Mouse (Mus musculus): ENCODE measurements around the gene Wbp11. TPM values are rescaled to one million over a fixed set of nuclear protein-coding genes. Genes with fewer than 3 reads are reported as not detected.

Wbp11 gene
- total and polyA plus RNA-seq, 3 experiments, result 43.5 to 411 (median 294) TPM

DNA sequence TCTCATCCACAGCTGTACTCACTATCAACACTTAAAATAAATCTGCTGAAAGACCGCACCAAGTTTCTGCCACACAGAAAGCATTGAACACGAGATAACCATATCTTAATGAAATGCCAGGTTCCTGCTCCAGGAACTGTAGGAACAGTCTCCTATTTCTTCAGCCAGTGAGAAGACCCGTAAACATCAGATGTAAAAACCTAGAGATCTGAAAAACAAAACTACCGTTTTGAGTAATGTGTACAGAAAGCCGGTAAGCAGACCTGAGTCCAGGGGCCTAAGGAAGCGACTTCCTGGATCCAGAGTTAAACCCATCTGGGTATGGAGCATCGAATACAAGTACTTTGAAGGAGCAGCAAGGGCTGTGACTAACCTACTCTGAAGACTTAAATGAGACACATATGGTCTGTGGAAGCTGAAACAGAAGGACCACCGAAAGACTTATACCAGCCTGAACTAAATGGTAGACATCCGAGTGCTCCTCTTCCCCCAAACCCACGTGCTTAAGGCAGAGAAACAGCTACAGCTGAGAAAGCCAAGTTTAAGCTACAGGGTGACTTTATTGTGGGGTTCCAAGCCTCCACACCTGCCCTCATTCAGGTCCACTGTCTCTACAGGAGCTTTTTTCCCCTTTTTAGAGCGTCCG lies 24.8 kb downstream of the Wbp11 start:
- Histone ChIP-seq H3K4me1 (ENCODE audit: control insufficient read depth in 1 of 2, insufficient read depth in 2 of 2, low read length in 2 of 2) (peaks cover 0 to 4% of the 10 kb centered on the region in 2 experiments; a peak in 2 of 4 replicates), H3K79me2 (ENCODE audit: control insufficient read depth, insufficient read depth, low read length, poor library complexity) (peaks cover under 1% of the 10 kb centered on the region), H3K4me3 (ENCODE audit: control insufficient read depth in 1 of 2, insufficient read depth in 1 of 2, low read depth in 2 of 2, low read length in 2 of 2) (peak overlapping the region; percentile 3 to 32; a peak in 3 of 4 replicates), H3K9ac (ENCODE audit: control insufficient read depth, low read depth, low read length, poor library complexity, severe bottlenecking) (peak overlapping the region; percentile 77), H3K9me3 (replicated peaks; ENCODE audit: insufficient read depth, low read length) (no peaks in the 10 kb centered on the region), H3K27me3 (ENCODE audit: control insufficient read depth in 1 of 2, insufficient read depth in 2 of 2, low read length in 2 of 2) (no peaks in the 10 kb centered on the region), H3K27ac (ENCODE audit: control insufficient read depth, low read depth, low read length) (peak overlapping the region; percentile 99), H3K36me3 (ENCODE audit: control insufficient read depth in 1 of 2, insufficient read depth in 2 of 2, low read length in 2 of 2) (peaks cover 0 to 13% of the 10 kb centered on the region in 2 experiments; a peak in 2 of 4 replicates)
- TF ChIP-seq TAL1 (IDR thresholded peaks at IDR 0.05; ENCODE audit: low read length), result peak; percentile 23; the same call in 1 of the 2 replicates
- TF ChIP-seq GATA1 (IDR thresholded peaks at IDR 0.05; ENCODE audit: low read depth, low read length), result peak; percentile 82
- TF ChIP-seq TBP (IDR thresholded peaks at IDR 0.05; ENCODE audit: low read depth, low read length), result 0 out of 2 replicates have a peak, but pooled peaks have one; percentile 29
- no peak for TF ChIP-seq ELF1 (IDR thresholded peaks at IDR 0.05; ENCODE audit: low read depth, low read length)
- TF ChIP-seq MYC (IDR thresholded peaks at IDR 0.05; ENCODE audit: low read depth, low read length), result no peak
- DNase-seq (ENCODE audit: low read depth, low spot score), result no peak

DNA sequence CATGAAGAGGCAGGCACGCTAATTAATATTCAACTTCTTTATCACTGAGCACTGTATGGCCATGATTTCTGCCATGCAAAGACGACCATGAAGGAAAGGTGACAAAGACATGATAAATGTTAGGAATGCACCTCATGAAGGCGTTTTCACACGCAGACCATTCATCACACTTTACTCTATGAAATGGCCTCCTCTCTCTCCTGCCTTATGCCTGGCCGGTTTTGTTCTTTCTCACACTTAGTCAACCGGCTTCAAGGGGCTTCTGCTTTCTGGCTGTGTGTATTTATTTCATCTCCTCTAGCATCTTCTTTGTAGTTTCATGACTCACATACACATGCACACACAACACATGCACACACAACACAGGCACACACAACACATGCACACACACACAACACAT lies 26.8 kb downstream of the Wbp11 start:
- Histone ChIP-seq H3K4me3 (ENCODE audit: control insufficient read depth in 1 of 2, insufficient read depth in 1 of 2, low read depth in 2 of 2, low read length in 2 of 2) (no peak overlapping the region), H3K27me3 (ENCODE audit: control insufficient read depth in 1 of 2, insufficient read depth in 2 of 2, low read length in 2 of 2) (no peaks in the 10 kb centered on the region), H3K27ac (ENCODE audit: control insufficient read depth, low read depth, low read length) (no peak overlapping the region), H3K9me3 (replicated peaks; ENCODE audit: insufficient read depth, low read length) (no peaks in the 10 kb centered on the region), H3K36me3 (ENCODE audit: control insufficient read depth in 1 of 2, insufficient read depth in 2 of 2, low read length in 2 of 2) (peaks cover 0 to 13% of the 10 kb centered on the region in 2 experiments; a peak in 2 of 4 replicates), H3K4me1 (ENCODE audit: control insufficient read depth in 1 of 2, insufficient read depth in 2 of 2, low read length in 2 of 2) (peaks cover 0 to 4% of the 10 kb centered on the region in 2 experiments; a peak in 2 of 4 replicates), H3K79me2 (ENCODE audit: control insufficient read depth, insufficient read depth, low read length, poor library complexity) (no peaks in the 10 kb centered on the region; the same call in 1 of the 2 replicates), H3K9ac (ENCODE audit: control insufficient read depth, low read depth, low read length, poor library complexity, severe bottlenecking) (no peak overlapping the region)
- DNase-seq (ENCODE audit: low read depth, low spot score), result no peak
- no peak for TF ChIP-seq MYC (IDR thresholded peaks at IDR 0.05; ENCODE audit: low read depth, low read length)
- TF ChIP-seq RCOR1 (IDR thresholded peaks at IDR 0.05; ENCODE audit: low read depth, low read length), result no peak
- TF ChIP-seq USF1 (IDR thresholded peaks at IDR 0.05; ENCODE audit: low read depth, low read length), result no peak
- TF ChIP-seq HCFC1 (IDR thresholded peaks at IDR 0.05; ENCODE audit: low read depth, low read length), result no peak
- no peak for TF ChIP-seq MXI1 (IDR thresholded peaks at IDR 0.05; ENCODE audit: low read depth, low read length)
- no peak for TF ChIP-seq GABPA (IDR thresholded peaks at IDR 0.05; ENCODE audit: low read depth, low read length)
- TF ChIP-seq TCF12 (IDR thresholded peaks at IDR 0.05; ENCODE audit: low read depth, low read length), result no peak
- TF ChIP-seq SIN3A (IDR thresholded peaks at IDR 0.05; ENCODE audit: low read length), result no peak
- TF ChIP-seq ZKSCAN1 (IDR thresholded peaks at IDR 0.05; ENCODE audit: low read depth, low read length), result no peak
- TF ChIP-seq TAL1 (IDR thresholded peaks at IDR 0.05; ENCODE audit: low read length), result no peak
- TF ChIP-seq BHLHE40 (IDR thresholded peaks at IDR 0.05; ENCODE audit: borderline replicate concordance, low read depth, low read length), result no peak

All from MEL (cell line).